Mouse (Mus musculus) T-helper 17 cell (primary cell): ENCODE measurements around the gene Stum.
"Not testable (repeated sequence)": the region's sequence is repeated elsewhere in the genome, so short reads cannot be mapped to it uniquely, and the experiment has no call there.

Source experiments
- in situ Hi-C, 2 experiments: fragments of 300-600 bp; cut with MboI, MseI; formaldehyde crosslinking; loops; 1 replicate in 1 of 2; 2 replicates in 1 of 2; pipeline ENCODE4 v1.15.1; 2025; ENCODE audit warnings: high pct_unique_total_duplicates in 2 of 2

The Stum gene

GRCm38 (mm10) chr1:180483399-180484291 is at the start of gene Stum:
TSS of gene Stum (minus strand) at chr1:180483504.
- in situ Hi-C loops, result loop anchor here in 1 of 2 experiments (10.0 kb wide), 1 partner anchor 49 kb away; no protein-coding TSS in a partner anchor

- in situ Hi-C loops, result no loop called here
Measured at GRCm38 (mm10) chr1:180532671-180533070, 49.4 kb upstream of the Stum start.

GRCm38 (mm10) chr1:180530457-180531263 is 47.4 kb upstream of the Stum start:
- in situ Hi-C loops, result no loop called here

- in situ Hi-C loops, result no loop called here
Measured at GRCm38 (mm10) chr1:180529847-180530246, 46.5 kb upstream of the Stum start.

GRCm38 (mm10) chr1:180525301-180525700 is 42.0 kb upstream of the Stum start:
- in situ Hi-C loops, result no loop called here

GRCm38 (mm10) chr1:180523320-180523719 is 40.0 kb upstream of the Stum start:
- in situ Hi-C loops, result no loop called here

GRCm38 (mm10) chr1:180520190-180520589 is 36.9 kb upstream of the Stum start:
- in situ Hi-C loops, result no loop called here

- in situ Hi-C loops, result no loop called here
Measured at GRCm38 (mm10) chr1:180519520-180519919, 36.2 kb upstream of the Stum start.

GRCm38 (mm10) chr1:180518899-180519298 is 35.6 kb upstream of the Stum start:
- in situ Hi-C loops, result not testable (repeated sequence)

- in situ Hi-C loops, result no loop called here
Measured at GRCm38 (mm10) chr1:180518412-180518811, 35.1 kb upstream of the Stum start.

- in situ Hi-C loops, result no loop called here
Measured at GRCm38 (mm10) chr1:180517390-180518054, 34.2 kb upstream of the Stum start.

- in situ Hi-C loops, result no loop called here
Measured at GRCm38 (mm10) chr1:180514077-180514476, 30.8 kb upstream of the Stum start.

GRCm38 (mm10) chr1:180510879-180511278 is 27.6 kb upstream of the Stum start:
- in situ Hi-C loops, result no loop called here

GRCm38 (mm10) chr1:180510442-180510841 is 27.1 kb upstream of the Stum start:
- in situ Hi-C loops, result no loop called here

GRCm38 (mm10) chr1:180508662-180509061 is 25.4 kb upstream of the Stum start:
- in situ Hi-C loops, result no loop called here

GRCm38 (mm10) chr1:180507291-180507791 is 24.0 kb upstream of the Stum start:
- in situ Hi-C loops, result no loop called here

- in situ Hi-C loops, result no loop called here
Measured at GRCm38 (mm10) chr1:180506341-180506740, 23.0 kb upstream of the Stum start.

GRCm38 (mm10) chr1:180504899-180505298 is 21.6 kb upstream of the Stum start:
- in situ Hi-C loops, result no loop called here

GRCm38 (mm10) chr1:180503484-180503883 is 20.2 kb upstream of the Stum start:
- in situ Hi-C loops, result no loop called here

GRCm38 (mm10) chr1:180502566-180502965 is 19.3 kb upstream of the Stum start:
- in situ Hi-C loops, result no loop called here

- in situ Hi-C loops, result no loop called here
Measured at GRCm38 (mm10) chr1:180500641-180501040, 17.3 kb upstream of the Stum start.

GRCm38 (mm10) chr1:180500218-180500617 is 16.9 kb upstream of the Stum start:
- in situ Hi-C loops, result no loop called here
